Comparison of ENCODE assay signal across 11 mouse cellular contexts in the genomic region with DNA sequence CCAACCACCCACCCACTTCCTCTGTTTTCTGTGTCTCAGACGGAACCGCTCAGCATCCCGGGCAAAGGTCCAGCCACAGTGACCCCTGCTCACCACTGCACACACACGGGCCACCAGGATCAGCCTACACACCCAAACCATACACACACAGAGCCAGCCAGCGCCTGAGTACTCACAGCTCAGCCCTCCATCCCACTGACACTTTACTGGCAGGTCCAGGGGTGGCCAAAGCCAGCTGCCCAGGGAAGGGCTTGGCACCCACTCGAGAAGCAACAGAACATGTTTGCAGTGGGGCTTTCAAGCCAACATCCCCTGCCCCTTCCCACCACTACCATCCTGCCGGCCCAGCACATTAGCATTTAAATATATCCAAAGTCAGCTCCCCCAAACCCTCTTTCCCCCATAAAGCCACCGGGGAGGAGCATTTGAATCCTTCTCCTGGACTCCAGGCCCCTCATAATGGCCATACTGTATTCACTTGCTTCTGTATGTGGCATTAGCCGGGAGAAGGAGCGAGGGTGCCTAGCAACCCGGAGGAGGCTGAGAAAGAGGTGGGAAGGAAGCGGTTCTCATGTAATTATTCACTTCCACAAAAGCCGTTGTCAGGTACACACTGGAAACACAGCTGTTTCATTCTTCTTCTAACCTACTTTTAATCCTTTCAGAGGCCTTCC.
DNase-seq lines count a peak whose midpoint lies in the region; ATAC-seq and TF ChIP-seq lines count a peak whose summit lies in the region.
"Had no signal": no experiment of that assay in that cellular context is flagged by ENCODE, and none has a peak within 500 bp of the region (broad histone marks: within the 10 kb centered on the region; RNA-seq: fewer than 3 reads in every experiment).

No protein-coding gene starts in this region.

- H3K27ac ChIP-seq in forebrain, embryonic 12.5 days = peak overlapping the region; percentile 54; the same call in 1 of the 2 replicates
- peak overlapping the region; percentile 72 for H3K27ac ChIP-seq in hindbrain, embryonic 16.5 days (ENCODE audit: low read depth, low read length)
- H3K27ac ChIP-seq in neural tube, embryonic 13.5 days (replicated peaks) = peak overlapping the region; percentile 90
- no peak overlapping the region for H3K27ac ChIP-seq in heart, embryonic 11.5 days (ENCODE audit: low read depth, low read length)
- H3K27ac ChIP-seq: midbrain, embryonic 12.5 days had no signal

- no peak overlapping the region for H3K4me3 ChIP-seq in forebrain, embryonic 12.5 days (replicated peaks)
- no peak overlapping the region for H3K4me3 ChIP-seq in hindbrain, embryonic 16.5 days (ENCODE audit: low read length)
- no peak overlapping the region for H3K4me3 ChIP-seq in neural tube, embryonic 13.5 days
- H3K4me3 ChIP-seq in heart, embryonic 11.5 days (ENCODE audit: low read depth, low read length) = no peak overlapping the region
- H3K4me3 ChIP-seq: midbrain, embryonic 12.5 days had no signal

- H3K27me3 ChIP-seq in forebrain, embryonic 12.5 days = no peaks in the 10 kb centered on the region
- no peaks in the 10 kb centered on the region for H3K27me3 ChIP-seq in hindbrain, embryonic 16.5 days (replicated peaks; ENCODE audit: control insufficient read depth, insufficient read depth, low read length)
- H3K27me3 ChIP-seq in neural tube, embryonic 13.5 days = no peaks in the 10 kb centered on the region
- peaks cover 7% of the 10 kb centered on the region for H3K27me3 ChIP-seq in heart, embryonic 11.5 days (ENCODE audit: control insufficient read depth, insufficient read depth, low read length)

- peak; percentile 65; the same call in 1 of the 2 replicates for ATAC-seq in forebrain, embryonic 12.5 days (ENCODE audit: low FRiP score)
- peak; percentile 94 for ATAC-seq in hindbrain, embryonic 16.5 days
- ATAC-seq in neural tube, embryonic 13.5 days (ENCODE audit: low read depth) = peak; percentile 91
- ATAC-seq in heart, embryonic 11.5 days (replicated peaks; ENCODE audit: insufficient number of reproducible peaks, low FRiP score, low TSS enrichment) = no peak

- peak overlapping the region; percentile 6; the same call in 1 of the 2 replicates for H3K4me2 ChIP-seq in forebrain, embryonic 12.5 days
- H3K4me2 ChIP-seq in hindbrain, embryonic 16.5 days (ENCODE audit: low read length) = no peak overlapping the region
- no peak overlapping the region for H3K4me2 ChIP-seq in neural tube, embryonic 13.5 days
- H3K4me2 ChIP-seq in heart, embryonic 11.5 days = no peak overlapping the region
- H3K4me2 ChIP-seq: midbrain, embryonic 12.5 days had no signal

- 43% methylated on average over 13 of the region's 13 CpGs for WGBS in forebrain, embryonic 12.5 days
- 26% methylated on average over 13 of the region's 13 CpGs for WGBS in hindbrain, embryonic 16.5 days
- WGBS in neural tube, embryonic 13.5 days = 30% methylated on average over 13 of the region's 13 CpGs
- WGBS in heart, embryonic 11.5 days (ENCODE audit: insufficient replicate concordance) = 61% methylated on average over 13 of the region's 13 CpGs

- H3K9me3 ChIP-seq in forebrain, embryonic 12.5 days = no peaks in the 10 kb centered on the region
- no peaks in the 10 kb centered on the region for H3K9me3 ChIP-seq in hindbrain, embryonic 16.5 days (ENCODE audit: control insufficient read depth, low read length)
- no peaks in the 10 kb centered on the region for H3K9me3 ChIP-seq in neural tube, embryonic 13.5 days
- no peaks in the 10 kb centered on the region for H3K9me3 ChIP-seq in heart, embryonic 11.5 days (replicated peaks; ENCODE audit: control insufficient read depth, low read length)
- H3K9me3 ChIP-seq: midbrain, embryonic 12.5 days had no signal

- H3K36me3 ChIP-seq in forebrain, embryonic 12.5 days (replicated peaks) = no peaks in the 10 kb centered on the region
- no peaks in the 10 kb centered on the region for H3K36me3 ChIP-seq in hindbrain, embryonic 16.5 days (ENCODE audit: control insufficient read depth, insufficient read depth, low read length)
- H3K36me3 ChIP-seq in neural tube, embryonic 13.5 days = no peaks in the 10 kb centered on the region
- no peaks in the 10 kb centered on the region; the same call in 1 of the 2 replicates for H3K36me3 ChIP-seq in heart, embryonic 11.5 days (ENCODE audit: control insufficient read depth, insufficient read depth, low read length)
- H3K36me3 ChIP-seq: midbrain, embryonic 12.5 days had no signal

- no peak for TF ChIP-seq CTCF in brain, embryonic 14.5 days (IDR thresholded peaks at IDR 0.05; ENCODE audit: borderline replicate concordance, extremely low read depth, insufficient read depth, insufficient read length)

- peaks cover 21% of the 10 kb centered on the region for H3K4me1 ChIP-seq in forebrain, embryonic 12.5 days
- peaks cover 12% of the 10 kb centered on the region for H3K4me1 ChIP-seq in hindbrain, embryonic 16.5 days (ENCODE audit: control insufficient read depth, insufficient read depth, low read depth, low read length)
- H3K4me1 ChIP-seq in neural tube, embryonic 13.5 days (replicated peaks) = peaks cover 25% of the 10 kb centered on the region
- no peaks in the 10 kb centered on the region for H3K4me1 ChIP-seq in heart, embryonic 11.5 days (ENCODE audit: control insufficient read depth, insufficient read depth, low read length)

- no peak overlapping the region for H3K9ac ChIP-seq in forebrain, embryonic 12.5 days
- H3K9ac ChIP-seq in hindbrain, embryonic 16.5 days (ENCODE audit: low read depth, low read length) = no peak overlapping the region
- no peak overlapping the region for H3K9ac ChIP-seq in neural tube, embryonic 13.5 days
- no peak overlapping the region for H3K9ac ChIP-seq in heart, embryonic 11.5 days (ENCODE audit: low read depth, low read length)
- H3K9ac ChIP-seq: midbrain, embryonic 12.5 days had no signal

- DNase-seq in brain, embryonic 14.5 days (ENCODE audit: low read depth) = peak; percentile 89
- no peak for DNase-seq in ovary, postnatal 36 days (ENCODE audit: low spot score)
- no peak for DNase-seq in urinary bladder, postnatal 4 days (ENCODE audit: low spot score in 2 of 2)
- DNase-seq: cerebellum, postnatal 25 days; spleen, adult 18-20 months; thymus, postnatal 36 days had no signal

- TF ChIP-seq POLR2A in brain, embryonic 14.5 days (IDR thresholded peaks at IDR 0.05; ENCODE audit: borderline replicate concordance, extremely low read depth, insufficient read depth, insufficient read length, poor library complexity, severe bottlenecking) = no peak
